20 mouse cellular contexts compared by ENCODE assay signal in genomic region chr1:80418321-80419045, GRCm38 (mm10). TPM values are rescaled to one million over a fixed set of nuclear protein-coding genes. Genes with fewer than 3 reads are reported as not detected.
DNase-seq lines count a peak whose midpoint lies in the region; ATAC-seq and TF ChIP-seq lines count a peak whose summit lies in the region.
"Had no signal": no experiment of that assay in that cellular context is flagged by ENCODE, and none has a peak within 500 bp of the region (broad histone marks: within the 10 kb centered on the region; RNA-seq: fewer than 3 reads in every experiment).

No protein-coding gene starts in this region.

- H3K9me3 ChIP-seq in hindbrain, embryonic 12.5 days (replicated peaks) = no peaks in the 10 kb centered on the region
- H3K9me3 ChIP-seq: embryonic facial prominence, embryonic 15.5 days; forebrain, embryonic 12.5 days; limb, embryonic 10.5 days; neural tube, embryonic 15.5 days had no signal

- 76% methylated on average over 12 of the region's 12 CpGs for WGBS in thymus, adult 2 months
- WGBS in hindbrain, embryonic 12.5 days = 92% methylated on average over 12 of the region's 12 CpGs

- no peak overlapping the region for H3K27ac ChIP-seq in thymus, adult 2 months (ENCODE audit: control insufficient read depth, insufficient read depth, low read length)
- H3K27ac ChIP-seq in hindbrain, embryonic 12.5 days = no peak overlapping the region
- H3K27ac ChIP-seq: embryonic facial prominence, embryonic 15.5 days; forebrain, embryonic 12.5 days; limb, embryonic 10.5 days; liver, embryonic 14.5 days; macrophage; neural tube, embryonic 15.5 days had no signal

- no peak for TF ChIP-seq POLR2A in thymus, adult 2 months (IDR thresholded peaks at IDR 0.05; ENCODE audit: control insufficient read depth, extremely low read depth, insufficient read depth, low read length, poor library complexity)

- no peak for TF ChIP-seq CTCF in thymus, adult 2 months (IDR thresholded peaks at IDR 0.05; ENCODE audit: borderline replicate concordance, control insufficient read depth, extremely low read depth, insufficient read depth, low read length, poor library complexity)

- ATAC-seq in megakaryocyte progenitor cell, adult 5-6 weeks (replicated peaks; ENCODE audit: poor library complexity) = peak; percentile 97
- no peak for ATAC-seq in hindbrain, embryonic 12.5 days (ENCODE audit: low FRiP score)

- H3K36me3 ChIP-seq in thymus, adult 2 months (ENCODE audit: control insufficient read depth, insufficient read depth, low read length) = no peaks in the 10 kb centered on the region
- no peaks in the 10 kb centered on the region for H3K36me3 ChIP-seq in hindbrain, embryonic 12.5 days
- H3K36me3 ChIP-seq: embryonic facial prominence, embryonic 15.5 days; forebrain, embryonic 12.5 days; limb, embryonic 10.5 days; neural tube, embryonic 15.5 days had no signal

- no peak overlapping the region for H3K4me3 ChIP-seq in thymus, adult 2 months (ENCODE audit: control insufficient read depth, insufficient read depth, low read length)
- H3K4me3 ChIP-seq in hindbrain, embryonic 12.5 days = no peak overlapping the region
- H3K4me3 ChIP-seq: embryonic facial prominence, embryonic 15.5 days; forebrain, embryonic 12.5 days; limb, embryonic 10.5 days; neural tube, embryonic 15.5 days had no signal

- no peaks in the 10 kb centered on the region for H3K27me3 ChIP-seq in thymus, adult 2 months (ENCODE audit: control insufficient read depth, insufficient read depth, low read length)
- H3K27me3 ChIP-seq in hindbrain, embryonic 12.5 days = no peaks in the 10 kb centered on the region
- H3K27me3 ChIP-seq: embryonic facial prominence, embryonic 15.5 days; neural tube, embryonic 15.5 days had no signal

- peak; percentile 10 to 75 for DNase-seq in adrenal gland, adult (ENCODE audit: inconsistent age in 2 of 2, low spot score in 1 of 2)
- no peak for DNase-seq in adrenal gland, postnatal 25 days
- DNase-seq in 3T3-L1 (ENCODE audit: low read depth, low spot score) = peak; percentile 75
- DNase-seq in adrenal gland, postnatal 10 days = peak; percentile 9
- DNase-seq in layer of hippocampus, adult 9-10 months (ENCODE audit: low spot score) = no peak
- no peak for DNase-seq in thymus, adult 2 months
- DNase-seq: heart, adult 18-20 months; heart, postnatal 10 days; kidney, adult 18-20 months; kidney, postnatal 25 days; thymus, adult 18-20 months had no signal

- no peak overlapping the region for H3K9ac ChIP-seq in hindbrain, embryonic 12.5 days
- H3K9ac ChIP-seq: embryonic facial prominence, embryonic 15.5 days; forebrain, embryonic 12.5 days; liver, embryonic 14.5 days; neural tube, embryonic 15.5 days had no signal

- H3K4me1 ChIP-seq in thymus, adult 2 months (replicated peaks; ENCODE audit: control insufficient read depth, insufficient read depth, low read length) = peaks cover under 1% of the 10 kb centered on the region; the same call in 1 of the 2 replicates
- no peaks in the 10 kb centered on the region for H3K4me1 ChIP-seq in hindbrain, embryonic 12.5 days
- H3K4me1 ChIP-seq: embryonic facial prominence, embryonic 15.5 days; forebrain, embryonic 12.5 days; limb, embryonic 10.5 days; neural tube, embryonic 15.5 days had no signal

- no peak overlapping the region for H3K4me2 ChIP-seq in hindbrain, embryonic 12.5 days (replicated peaks)
- H3K4me2 ChIP-seq: embryonic facial prominence, embryonic 15.5 days; forebrain, embryonic 12.5 days; neural tube, embryonic 15.5 days had no signal

RNA-seq across cellular contexts. Expression of gene Gm45261, which starts 42.8 kb away (rescaled TPM):
- not detected in 2 replicates for total RNA-seq in adrenal gland, postnatal 25 days (2021)
- not detected for total RNA-seq in adrenal gland, postnatal 10 days (2021)
- total RNA-seq in megakaryocyte progenitor cell, adult 5-6 weeks (2015) = not detected in 2 replicates
- total RNA-seq in megakaryocyte progenitor cell, adult 5-6 weeks (2017) = not detected in 2 replicates
- not detected in 2 replicates for polyA plus RNA-seq in thymus, adult 2 months (2012; rRNA removed)
- polyA plus RNA-seq in hindbrain, embryonic 12.5 days (2016; fragmentation: Nextera tagmentation; extraction: Ambion mirVana) = not detected in 2 replicates
- total RNA-seq: heart, adult 18-20 months; heart, postnatal 10 days; midbrain, postnatal 0 days had no signal
- polyA plus RNA-seq: embryonic facial prominence, embryonic 15.5 days; forebrain, embryonic 12.5 days; limb, embryonic 10.5 days; liver, embryonic 14.5 days; macrophage; midbrain, postnatal 0 days; neural tube, embryonic 15.5 days had no signal

Comparison
In these comparisons a context has a peak if more than half of its experiments do, and no peak if none do; other contexts are left out.
1. DNase-seq: peak in adrenal gland, adult (2 of 2), 3T3-L1 (single experiment) and adrenal gland, postnatal 10 days (single experiment); none in adrenal gland, postnatal 25 days (single experiment), layer of hippocampus, adult 9-10 months (single experiment) and thymus, adult 2 months (single experiment).